Mouse (Mus musculus) C2C12 (cell line): ENCODE data around the gene Kat6b.

Experiments used
- CEBPB ChIP-seq: IDR thresholded peaks from one replicate; pipeline ENCODE4 v1.6.1; 2011; ENCODE audit warnings: low read depth, mild to moderate bottlenecking, control low read depth, moderate library complexity
- CTCF ChIP-seq: IDR thresholded peaks from one replicate; pipeline ENCODE4 v1.5.1; 2011; ENCODE audit not compliant: control insufficient read depth, insufficient read depth, insufficient read length
- FOSL1 ChIP-seq: IDR thresholded peaks from one replicate; pipeline ENCODE4 v1.8.0; 2011; ENCODE audit warnings: mild to moderate bottlenecking, low read length; ENCODE audit not compliant: poor library complexity, insufficient read depth, severe bottlenecking
- MAX ChIP-seq: IDR thresholded peaks from one replicate; pipeline ENCODE4 v1.6.1; 2011; ENCODE audit warnings: mild to moderate bottlenecking, control low read depth
- MYOD1 ChIP-seq: IDR thresholded peaks from one replicate; pipeline ENCODE4 v1.6.1; 2011; ENCODE audit warnings: low read depth; ENCODE audit not compliant: control insufficient read depth, insufficient read length
- MYOG ChIP-seq: IDR thresholded peaks from one replicate; pipeline ENCODE4 v1.6.1; 2011; ENCODE audit not compliant: control insufficient read depth, insufficient read length; ENCODE audit errors: extremely low read depth
- USF1 ChIP-seq: IDR thresholded peaks from one replicate; pipeline ENCODE4 v1.6.1; 2011; ENCODE audit warnings: low read depth, mild to moderate bottlenecking, control low read depth, moderate library complexity

GRCm38 (mm10) chr14:21479566-21479965 lies 1.7 kb upstream of the Kat6b start:
- TF ChIP-seq CTCF = no peak
- TF ChIP-seq USF1 = no peak
- no peak for TF ChIP-seq MYOG
- TF ChIP-seq MYOD1 = no peak
- no peak for TF ChIP-seq FOSL1
- TF ChIP-seq CEBPB = no peak
- no peak for TF ChIP-seq MAX
